Mouse (Mus musculus) layer of hippocampus, adult 6 months (tissue): ENCODE results near the gene Nxf1. TPM values are rescaled to one million over a fixed set of nuclear protein-coding genes. Genes with fewer than 3 reads are reported as not detected.

Experiments
- long read RNA-seq, 2 experiments: library from polyadenylated mRNA; unstranded; transcript quantifications; one replicate each; pipeline ENCODE4 v2.0.0; 2019 to 2020
- polyA plus RNA-seq: library from polyadenylated mRNA; unstranded; fragments of <200 nt; fragmentation: Nextera tagmentation; gene quantifications from 2 replicates; pipeline ENCODE4 v1.2.3, GENCODE M21; 2021

Nxf1 gene
- 29.6 and 30.3 TPM in 2 replicates for polyA plus RNA-seq
- long read RNA-seq, experiment 1, transcript Nxf1-201 (21 exons, 2,326 nt), result major isoform, 29 of 35 reads
- long read RNA-seq, experiment 1, partial matches to known transcripts, result 2 of 35 reads
- long read RNA-seq, experiment 1, other reads (novel, unspliced or antisense), result 4 of 35 reads
- long read RNA-seq, experiment 2, full-length matches to known transcripts, result 207 of 250 reads
- long read RNA-seq, experiment 2, partial matches to known transcripts, result 21 of 250 reads
- long read RNA-seq, experiment 2, other reads (novel, unspliced or antisense), result 22 of 250 reads

DNA sequence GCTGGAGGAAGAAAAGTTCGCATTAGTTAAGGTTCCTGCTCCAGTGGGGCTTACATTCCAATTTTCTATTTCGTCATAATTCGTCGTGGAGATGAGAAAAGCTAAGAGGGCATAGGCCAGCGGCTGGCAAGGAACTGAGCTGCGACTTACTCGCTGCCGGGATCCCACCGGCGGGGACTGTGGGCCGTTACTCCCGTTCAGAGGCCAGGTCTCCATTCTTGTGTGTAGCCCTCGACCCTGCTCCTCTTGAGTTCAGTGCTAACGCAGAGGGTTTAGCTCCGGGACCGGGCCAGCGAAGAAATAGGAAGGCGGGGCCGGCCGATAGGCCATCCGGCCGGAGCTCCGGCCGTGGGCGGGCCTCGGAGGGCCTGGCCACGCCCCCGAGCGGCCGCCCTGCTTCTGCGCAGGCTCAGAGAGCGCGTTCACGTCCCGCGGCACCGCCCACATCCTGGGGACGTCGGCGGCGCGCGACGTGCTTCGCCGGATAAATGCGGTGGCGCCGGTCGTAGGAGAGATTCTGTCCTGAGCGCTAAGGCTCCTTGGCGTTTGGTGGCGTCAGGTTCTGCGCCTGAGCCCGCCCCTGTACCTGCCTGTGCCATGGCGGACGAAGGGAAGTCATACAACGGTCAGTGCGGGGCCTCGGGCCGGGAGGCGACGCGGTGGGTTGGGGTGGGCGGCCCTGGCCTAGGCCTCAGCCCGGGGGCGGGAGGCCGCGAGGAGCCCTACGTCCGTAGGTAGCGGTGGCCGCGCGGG lies at the start of gene Nxf1:
Gene Nxf1 (plus strand): TSS at position 439 of the 753 bp plus-strand sequence.

DNA sequence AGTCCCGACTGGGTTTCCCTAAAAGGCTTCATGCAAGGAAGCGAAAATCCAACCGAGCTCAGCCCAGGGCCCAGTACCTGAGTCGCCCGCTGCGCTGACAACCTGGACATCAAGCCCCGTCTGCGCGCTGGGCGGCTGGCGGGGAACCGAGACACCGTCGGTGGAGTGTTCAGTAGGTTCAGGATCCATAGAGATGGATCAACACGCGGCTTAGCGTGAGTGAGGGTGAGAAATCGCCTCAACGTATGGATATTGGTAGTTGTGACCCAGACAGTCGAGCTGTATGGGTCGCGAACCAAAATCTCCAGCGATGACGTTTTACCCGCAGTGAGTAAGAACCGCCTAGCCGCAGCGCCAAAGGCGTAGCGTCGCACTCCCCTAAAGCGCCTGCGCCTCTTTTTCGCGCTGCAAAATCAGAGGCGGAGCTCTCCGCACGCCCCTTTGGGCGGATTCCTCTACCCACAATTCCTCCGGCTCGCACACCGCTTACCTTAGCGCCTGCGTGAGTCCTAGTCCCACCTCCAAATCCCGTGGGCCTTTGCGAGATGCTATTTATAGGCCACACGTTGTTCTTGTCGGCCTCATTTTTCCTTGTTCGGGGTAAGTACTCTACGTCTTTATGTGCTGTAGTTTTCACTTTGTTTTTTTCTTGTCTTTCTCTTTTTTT lies 33.8 kb upstream of the Nxf1 start, which contains the start of gene Slc3a2:
Gene Slc3a2 (minus strand): TSS at position 463 of the 667 bp plus-strand sequence.

GRCm38 (mm10) chr19:8735389-8736159 lies 21.3 kb upstream of the Nxf1 start, which contains the start of gene Wdr74:
TSS of gene Wdr74 (plus strand) at chr19:8735827.

DNA sequence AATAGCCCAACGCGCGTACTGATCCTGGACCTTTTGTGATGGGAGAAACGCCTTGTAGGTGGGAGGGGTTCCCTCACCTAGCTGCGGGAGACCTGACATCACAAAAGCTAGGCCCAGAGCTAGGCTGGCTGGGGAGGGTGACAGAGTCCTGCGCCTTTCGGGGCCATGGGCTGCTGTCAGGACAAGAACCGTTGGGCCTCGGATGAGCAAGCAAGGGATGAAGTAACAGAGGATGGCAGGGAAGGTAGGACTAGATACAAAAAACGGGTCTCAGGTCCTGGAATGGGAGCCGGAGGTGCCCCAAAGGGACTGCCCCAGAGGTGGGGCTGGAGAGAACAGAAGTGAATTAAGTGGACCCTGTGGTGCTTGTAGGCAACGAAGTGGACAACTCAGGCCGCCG lies 16.3 kb upstream of the Nxf1 start, which contains the start of gene 1700092M07Rik:
Gene 1700092M07Rik (plus strand): TSS at position 116 of the 400 bp plus-strand sequence.

DNA sequence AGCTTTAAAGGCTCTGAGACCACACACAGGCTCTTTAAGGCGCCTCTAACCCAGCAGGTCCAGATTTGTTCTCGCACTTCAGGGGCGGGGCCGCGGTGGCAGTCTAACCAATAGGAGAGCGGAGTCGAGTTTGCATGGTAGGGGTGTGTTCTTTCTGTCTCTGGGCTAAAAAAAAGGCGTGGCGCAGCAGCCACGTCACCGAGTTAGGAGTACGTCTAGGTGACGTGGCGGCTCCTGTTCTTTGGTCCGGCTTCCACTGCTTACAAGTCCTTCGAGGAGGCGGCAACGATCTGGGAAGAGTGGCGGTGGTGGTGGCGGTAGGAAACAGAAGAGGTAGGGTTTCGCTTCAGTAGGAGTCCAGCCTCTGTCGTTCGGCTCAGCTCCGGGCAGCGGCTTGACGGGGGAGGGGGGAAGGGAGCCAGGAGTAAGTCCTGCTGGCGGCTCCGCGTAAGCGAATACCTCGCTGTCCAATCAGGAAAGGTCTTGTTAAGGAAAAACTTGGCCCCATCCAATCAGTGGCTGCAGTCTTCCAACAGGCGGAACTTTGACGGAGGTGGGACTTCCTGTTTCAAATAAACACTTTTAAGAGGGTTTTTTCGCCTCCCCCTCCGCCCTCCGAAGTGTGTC lies 15.5 kb upstream of the Nxf1 start, which contains the start of gene Stx5a:
Gene Stx5a (plus strand): TSS at position 171 of the 627 bp plus-strand sequence.

DNA sequence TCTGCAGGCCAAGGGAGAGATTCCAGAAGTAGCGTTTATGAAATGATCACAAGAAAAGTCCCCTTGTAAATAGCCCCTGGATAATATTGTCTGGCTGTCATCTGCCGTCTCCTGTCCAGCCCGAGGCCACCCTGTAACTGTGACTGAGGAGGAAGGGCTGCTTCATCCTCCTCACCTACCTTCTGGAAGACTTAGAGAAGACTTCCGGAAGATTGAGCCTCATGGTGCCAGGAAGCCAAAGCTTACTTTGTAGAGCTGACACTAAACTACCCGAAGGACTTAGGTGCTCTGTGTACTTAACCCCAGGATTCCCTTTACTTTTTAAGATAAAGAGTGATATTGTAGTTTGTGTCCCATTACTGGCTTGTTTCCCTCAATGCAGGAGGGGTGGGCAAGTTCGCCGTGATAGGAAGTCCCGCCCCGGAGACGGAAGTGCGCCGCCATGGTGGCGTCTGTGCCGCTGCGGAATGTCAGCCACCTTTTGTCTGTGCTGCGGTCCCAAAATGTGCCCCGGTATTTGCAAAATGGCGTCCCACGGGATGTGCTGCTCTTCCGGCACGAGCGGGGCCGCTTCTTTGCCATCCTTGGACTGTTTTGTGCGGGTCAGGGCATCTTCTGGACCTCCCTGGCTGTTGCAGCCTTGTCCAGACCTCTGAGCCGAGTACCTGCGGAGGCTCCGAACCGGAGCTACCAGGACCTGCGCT lies 13.8 kb downstream of the Nxf1 start, which contains the start of gene Tmem223:
Gene Tmem223 (plus strand): TSS at position 430 of the 704 bp plus-strand sequence.

GRCm38 (mm10) chr19:8774086-8774835 lies 17.4 kb downstream of the Nxf1 start, which contains the start of gene Tmem179b:
TSS of gene Tmem179b (minus strand) at chr19:8774467.

DNA sequence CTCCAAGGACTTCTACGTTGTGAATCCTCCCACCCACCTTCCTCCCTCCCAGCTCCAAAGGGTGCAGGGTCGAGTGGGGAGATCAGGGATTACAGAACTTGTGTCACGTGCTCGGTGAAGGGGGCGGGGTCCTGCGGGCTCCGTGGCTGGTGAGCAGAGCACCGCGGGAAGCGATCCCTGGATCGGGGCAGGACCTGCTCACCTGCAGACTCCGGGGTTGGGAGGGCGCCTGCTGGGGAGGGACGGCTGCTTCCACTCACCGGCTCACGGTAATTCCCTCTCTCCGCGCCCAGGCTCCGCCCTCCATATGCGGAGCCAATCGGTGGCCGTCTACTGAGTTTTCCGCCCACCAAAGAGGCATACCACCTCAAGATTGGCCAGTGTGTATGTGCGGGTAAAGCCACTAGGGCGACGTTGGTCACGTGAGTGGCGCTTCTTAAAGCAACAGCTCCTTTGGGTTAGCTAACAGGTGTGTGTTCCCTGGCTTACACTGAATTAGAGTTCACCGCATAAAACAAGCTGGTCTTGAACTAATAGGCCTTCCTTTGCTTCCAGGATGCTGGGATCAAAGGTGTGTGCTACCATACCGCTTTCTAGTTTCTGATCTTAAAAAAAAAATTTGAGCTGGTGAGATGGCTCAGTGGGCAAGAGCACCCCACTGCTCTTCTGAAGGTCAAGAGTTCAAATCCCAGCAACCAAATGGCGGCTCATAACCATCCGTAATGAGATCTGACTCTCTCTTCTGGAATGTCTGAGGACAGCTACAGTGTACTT lies 29.3 kb downstream of the Nxf1 start, which contains the start of gene Taf6l:
Gene Taf6l (minus strand): TSS at position 410 of the 774 bp plus-strand sequence.

DNA sequence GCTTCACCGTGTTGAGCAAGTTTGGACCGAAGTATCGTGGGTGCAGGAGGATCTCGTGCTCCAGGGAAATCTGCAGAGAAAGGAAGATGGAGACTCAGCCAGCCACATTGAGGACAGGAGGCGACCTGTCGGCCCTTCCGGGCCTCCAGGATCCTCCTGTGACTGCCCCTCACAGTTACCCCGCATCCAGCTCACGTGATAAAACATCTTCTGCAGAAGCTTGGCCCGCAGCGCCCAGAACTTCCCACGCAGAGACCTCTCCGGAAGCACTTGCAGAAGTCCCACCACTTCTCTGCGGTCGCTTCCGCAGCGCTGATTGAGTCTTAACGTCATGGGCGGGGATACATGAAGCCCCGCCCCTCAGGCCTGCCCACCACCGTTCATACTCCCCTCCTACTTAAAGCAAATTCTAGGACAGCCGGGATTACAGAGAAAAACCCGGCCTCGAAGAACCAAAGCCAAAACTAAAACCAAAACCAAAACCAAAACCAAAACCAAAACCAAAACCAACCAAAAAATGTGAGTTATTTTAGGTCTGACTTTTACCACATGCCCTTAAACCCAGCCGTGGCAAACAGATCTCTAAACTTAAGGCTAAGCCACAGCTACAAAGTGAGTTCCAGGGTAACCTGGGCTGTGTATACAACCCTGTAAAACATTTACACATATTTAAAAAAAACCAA lies 41.5 kb downstream of the Nxf1 start, which contains the start of gene Polr2g:
Gene Polr2g (minus strand): TSS at position 314 of the 683 bp plus-strand sequence.

DNA sequence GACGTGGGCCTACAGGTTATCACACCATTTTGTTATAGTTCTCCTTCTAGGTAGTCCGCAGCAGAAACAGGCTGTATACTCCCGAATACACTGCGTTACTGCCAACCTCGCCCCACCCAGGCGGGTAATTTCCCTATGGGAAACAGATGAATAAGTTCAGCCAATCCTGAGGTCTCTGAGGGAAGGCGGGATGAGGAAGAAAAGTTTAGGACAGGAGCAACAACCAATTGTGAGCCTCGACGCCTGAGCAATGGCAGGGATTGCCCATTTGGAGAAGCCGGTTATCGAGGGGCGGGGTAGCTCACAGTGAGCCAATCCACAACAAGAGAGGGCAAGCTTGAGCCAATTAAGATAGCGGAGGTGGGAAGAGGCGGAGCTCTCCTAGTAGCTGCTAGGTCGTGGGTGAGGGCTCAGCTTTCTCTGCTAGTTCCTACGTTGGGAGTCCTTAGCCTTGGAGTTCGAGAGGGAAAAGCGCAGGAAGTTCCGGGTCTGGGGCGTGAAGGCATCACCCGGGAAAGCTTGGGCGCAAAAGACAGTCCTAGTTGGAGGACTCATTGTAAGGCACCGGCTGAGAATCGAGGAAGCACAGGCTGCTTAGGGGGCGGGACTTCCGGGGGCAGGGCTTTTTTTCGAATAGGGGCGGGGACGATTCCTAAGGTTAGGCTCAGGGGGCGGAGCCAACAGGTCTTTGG lies 45.4 kb downstream of the Nxf1 start, which contains the start of gene Zbtb3:
Gene Zbtb3 (plus strand): TSS at position 426 of the 692 bp plus-strand sequence.

DNA sequence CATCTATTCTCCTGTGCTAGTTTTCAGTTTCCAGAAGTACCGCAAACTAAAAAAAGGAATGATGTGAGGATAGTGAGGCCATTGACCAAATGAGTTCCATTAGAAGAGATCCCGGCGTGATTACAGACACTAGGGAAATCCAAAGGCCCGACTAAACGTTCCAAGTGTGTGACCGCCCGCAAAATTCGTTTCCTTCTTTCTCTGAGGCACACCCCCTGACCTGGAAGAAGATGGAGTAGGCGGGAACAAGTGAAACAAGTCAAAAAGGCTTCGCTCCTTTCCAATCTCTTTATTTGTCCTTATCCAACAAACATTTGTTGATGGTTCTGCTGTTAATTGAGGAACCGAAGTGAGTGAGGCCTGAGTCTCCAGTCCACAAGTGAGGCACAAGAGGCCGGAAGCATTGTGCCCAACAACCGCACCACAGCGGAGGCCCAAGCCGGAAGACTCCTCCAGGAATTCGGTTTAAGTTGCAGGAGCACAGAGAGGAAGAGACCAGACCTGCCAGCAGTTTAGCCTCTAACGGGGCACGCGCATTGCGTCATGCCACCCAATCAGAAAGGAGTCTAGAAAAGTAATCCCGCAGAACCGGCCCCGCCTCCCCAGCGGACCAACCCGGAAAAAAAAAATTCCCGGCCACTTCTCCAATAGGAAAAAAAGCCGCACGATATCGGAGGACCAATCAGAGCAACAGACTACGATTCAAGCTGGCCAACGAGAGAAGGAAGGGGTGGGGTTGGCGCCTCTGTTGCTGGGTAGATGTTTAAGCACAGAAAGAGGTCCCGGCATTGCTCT lies 62.1 kb downstream of the Nxf1 start, which contains the start of gene Ttc9c:
Gene Ttc9c (minus strand): TSS at position 533 of the 795 bp plus-strand sequence.

GRCm38 (mm10) chr19:8819596-8820423 lies 62.9 kb downstream of the Nxf1 start, which contains the start of gene Hnrnpul2:
TSS of gene Hnrnpul2 (plus strand) at chr19:8820010.

